Mouse (Mus musculus): ENCODE results near the gene Prr19.

Prr19 gene

DNA sequence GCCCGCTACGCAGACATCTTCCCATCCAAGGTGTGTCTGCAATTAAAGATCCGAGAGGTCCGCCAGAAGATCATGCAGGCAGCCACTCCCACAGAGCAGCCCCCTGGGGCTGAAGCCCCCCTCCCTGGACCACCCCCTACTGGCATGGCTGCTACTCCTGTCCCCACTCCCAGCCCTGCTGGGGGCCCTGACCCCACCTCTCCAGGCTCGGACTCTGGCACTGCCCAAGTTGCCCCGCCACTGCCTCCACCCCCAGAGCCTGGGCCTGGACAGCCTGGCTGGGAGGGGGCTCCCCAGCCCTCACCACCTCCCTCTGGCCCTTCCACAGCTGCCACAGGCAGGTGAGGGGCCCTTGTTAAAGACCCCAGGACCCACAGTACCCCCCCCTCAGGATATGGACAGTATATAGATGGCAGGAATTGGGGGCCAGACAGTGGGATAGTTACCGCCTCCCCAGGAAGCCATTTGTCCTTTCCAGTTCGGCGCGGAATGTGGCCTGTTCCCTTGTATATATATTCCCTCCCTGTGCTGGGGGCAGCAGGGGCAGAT, 7.9 kb upstream of the Prr19 start:
- DNase-seq (ENCODE audit: low read depth, low spot score) = no peak

DNA sequence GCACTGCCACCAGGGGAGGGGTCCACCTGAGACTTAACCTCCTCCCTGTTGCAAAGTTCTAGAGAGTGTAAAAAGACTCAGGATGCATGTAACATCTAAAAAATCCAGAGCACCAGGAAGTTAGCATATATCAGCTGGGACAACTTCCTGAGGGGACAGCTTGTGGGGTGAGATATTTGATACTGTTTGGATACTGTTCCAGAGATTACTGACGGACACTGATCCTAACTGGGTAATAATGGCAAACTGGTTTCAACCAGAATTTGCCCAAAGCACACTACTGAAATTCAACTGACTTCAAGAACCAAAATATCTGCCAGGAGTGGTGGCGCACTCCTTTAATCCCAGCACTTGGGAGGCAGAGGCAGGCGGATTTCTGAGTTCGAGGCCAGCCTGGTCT, 6.7 kb upstream of the Prr19 start:
- no peak for DNase-seq (ENCODE audit: low read depth, low spot score)

DNA sequence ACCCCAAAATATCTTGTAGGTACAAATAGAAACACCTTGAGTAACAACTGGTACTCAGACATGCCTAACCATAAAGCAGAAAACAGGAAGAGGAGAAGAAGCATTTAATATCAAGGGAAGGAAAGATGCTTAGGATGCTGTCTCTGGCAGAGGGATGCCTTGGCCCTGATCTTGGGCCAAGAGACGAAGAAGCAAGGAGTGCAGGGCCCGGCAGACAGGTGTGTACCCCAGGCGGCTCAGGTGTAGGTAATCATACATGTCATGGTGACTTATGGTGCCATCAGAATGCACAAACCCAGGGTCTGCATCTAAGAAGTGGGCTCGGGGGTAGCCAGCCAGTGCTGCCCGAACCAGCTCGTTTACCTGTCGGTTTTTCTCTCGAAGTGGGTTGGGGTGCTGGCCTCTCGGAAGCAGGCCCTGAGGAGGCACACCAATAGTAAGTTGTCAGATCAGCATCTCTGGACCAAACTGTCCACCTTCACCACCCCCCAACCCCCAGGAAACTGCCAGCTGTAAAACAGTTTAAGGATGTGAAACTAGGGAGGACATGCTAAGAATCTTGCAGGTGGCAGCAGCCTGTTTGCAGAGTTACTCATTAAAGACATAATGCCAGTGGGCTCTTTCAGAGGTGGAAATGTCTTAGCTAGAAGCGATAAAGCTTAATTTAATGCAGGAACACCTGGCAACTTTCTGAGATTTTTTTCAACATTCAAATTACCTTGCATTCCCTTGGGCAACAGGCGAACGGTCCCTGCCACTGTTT, 6.1 kb upstream of the Prr19 start:
- peak; percentile 92 for DNase-seq (ENCODE audit: low read depth, low spot score)

DNA sequence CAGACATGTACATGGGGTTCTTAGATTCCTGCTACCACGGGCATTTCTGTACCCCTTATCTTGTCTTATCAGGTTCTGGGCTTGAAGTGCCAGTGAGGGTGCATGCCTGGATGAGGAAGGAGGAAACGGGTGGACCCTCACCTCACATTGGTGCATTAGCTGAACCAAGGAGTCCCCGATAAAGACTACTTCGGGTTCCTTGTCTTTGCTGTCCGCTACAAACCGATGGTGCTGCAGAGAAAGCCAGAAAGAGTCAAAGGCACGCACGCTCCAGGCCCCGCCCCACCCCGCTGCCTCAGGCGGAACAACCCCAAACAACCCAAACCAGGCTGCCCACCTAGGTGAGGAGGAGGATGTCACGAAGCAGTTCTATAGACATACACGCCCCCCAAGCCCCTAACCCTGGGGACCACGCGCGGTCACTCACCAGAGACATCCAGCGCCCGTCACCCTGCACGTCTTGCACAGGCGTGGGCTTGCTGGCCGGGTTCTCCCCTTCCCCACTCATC, 4.2 kb upstream of the Prr19 start:
- DNase-seq (ENCODE audit: low read depth, low spot score) = peak; percentile 84

DNA sequence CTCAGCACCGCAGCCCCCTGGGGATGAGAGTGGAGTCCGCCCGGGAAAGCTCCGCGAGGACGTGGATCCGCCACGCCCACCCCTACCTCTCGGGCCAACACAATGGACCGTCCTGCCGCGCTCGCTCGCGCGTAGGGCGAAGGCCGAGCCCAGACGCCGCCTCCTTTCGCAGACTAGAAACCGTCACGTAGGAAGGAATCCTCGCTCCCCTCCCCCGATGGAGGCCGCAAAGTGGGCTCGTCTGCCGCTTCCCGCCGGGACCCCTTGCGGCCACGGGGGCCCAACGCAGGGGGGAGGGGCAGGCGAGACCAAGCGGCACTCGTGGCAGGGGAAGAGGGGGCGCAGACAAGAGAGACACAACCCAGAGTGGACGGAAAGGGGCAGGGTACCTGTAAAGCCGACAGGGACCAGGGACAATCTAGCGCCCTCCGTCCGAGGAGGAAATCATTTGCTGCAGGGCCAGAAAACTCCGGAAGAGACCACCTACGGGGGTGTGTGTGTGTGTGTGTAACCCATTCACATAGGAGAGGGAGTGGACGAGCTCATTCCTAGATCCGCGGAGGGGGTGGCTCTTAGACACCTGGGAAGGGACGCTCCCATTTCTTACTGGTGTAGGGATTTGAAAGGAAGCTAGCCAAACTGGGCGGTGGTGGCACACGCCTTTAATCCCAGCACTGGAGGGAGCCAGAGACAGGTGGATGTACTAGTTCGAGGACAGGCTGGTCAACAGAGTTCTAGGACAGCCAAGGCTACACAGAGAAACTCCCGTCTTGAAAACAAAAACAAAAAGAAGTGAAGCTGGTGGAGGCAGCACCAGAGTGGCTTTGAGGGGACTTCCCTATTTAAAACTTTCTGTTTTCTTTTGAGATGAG, 3.5 kb upstream of the Prr19 start, which contains the start of gene Pafah1b3:
Gene Pafah1b3 (minus strand): TSS at position 533 of the 872 bp plus-strand sequence.
- DNase-seq (ENCODE audit: low read depth, low spot score) = peak; percentile 96

DNA sequence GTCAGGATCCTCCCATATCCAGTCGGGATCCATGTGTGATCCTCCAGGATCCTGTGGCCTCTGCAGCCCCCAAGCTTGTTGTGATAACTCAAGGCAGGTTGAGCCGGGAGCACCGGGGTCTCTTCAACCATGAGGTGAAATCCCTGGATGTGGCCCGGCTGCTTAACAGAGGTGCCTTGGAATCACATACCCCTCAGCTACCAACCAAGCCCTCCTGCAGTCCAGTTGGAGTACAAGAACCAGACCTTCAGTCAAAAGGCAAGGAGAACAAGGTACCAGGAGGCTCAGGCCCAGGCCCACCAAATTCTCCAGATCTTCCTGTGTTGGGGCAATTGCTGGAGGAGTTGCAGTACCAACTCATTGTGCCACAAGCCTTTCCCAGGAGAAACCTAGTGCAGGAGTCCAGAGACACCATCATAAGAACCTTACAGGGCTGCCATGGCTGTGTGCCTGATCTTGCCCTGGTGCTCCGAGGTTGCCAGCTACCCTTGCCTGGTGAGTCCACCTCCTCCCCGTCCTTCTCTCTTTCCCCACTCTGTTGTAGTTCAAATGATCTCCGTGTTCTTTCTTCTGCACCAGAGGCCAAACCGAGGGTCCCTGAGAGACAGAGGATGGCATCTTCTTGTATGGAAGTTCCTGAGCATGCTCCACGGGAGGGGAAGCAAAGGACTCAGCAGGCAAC, 1.9 kb downstream of the Prr19 start:
- DNase-seq (ENCODE audit: low read depth, low spot score) = no peak

DNA sequence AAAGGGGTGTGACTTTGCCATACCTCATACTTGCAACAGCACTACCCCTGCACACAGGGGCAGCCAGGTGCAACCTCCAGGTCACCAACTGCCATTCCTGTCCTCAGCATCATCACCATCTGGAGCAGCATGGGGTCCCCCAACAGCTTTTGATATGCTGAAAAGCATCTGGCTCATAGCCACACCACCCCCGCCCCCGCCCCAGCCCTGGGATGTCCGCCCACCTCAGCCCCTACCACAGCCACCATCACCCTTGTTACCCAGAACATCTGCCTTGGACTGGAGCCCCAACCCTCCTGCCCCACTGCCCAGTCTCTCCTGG, 2.4 kb downstream of the Prr19 start:
- DNase-seq (ENCODE audit: low read depth, low spot score) = no peak

DNA sequence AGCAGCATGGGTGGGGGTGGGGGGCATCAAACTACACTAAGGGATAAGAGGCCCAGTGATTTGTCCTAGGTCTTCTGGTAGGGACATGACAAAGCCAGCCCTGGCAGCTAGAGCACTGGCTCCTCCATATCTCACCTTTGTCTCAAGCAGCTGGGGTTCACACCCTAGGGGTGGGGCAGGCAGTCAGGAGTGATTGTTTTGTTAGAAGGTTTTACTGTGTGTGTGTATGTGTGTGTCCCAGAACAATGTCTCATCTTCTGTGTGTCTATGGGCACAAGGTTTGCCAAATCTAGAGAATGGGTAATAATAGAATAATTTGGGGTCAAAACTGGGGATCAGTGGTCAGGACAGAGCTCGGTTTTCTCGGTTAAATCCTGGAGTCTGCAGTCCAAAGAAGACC, 4.3 kb downstream of the Prr19 start:
- no peak for DNase-seq (ENCODE audit: low read depth, low spot score)

DNA sequence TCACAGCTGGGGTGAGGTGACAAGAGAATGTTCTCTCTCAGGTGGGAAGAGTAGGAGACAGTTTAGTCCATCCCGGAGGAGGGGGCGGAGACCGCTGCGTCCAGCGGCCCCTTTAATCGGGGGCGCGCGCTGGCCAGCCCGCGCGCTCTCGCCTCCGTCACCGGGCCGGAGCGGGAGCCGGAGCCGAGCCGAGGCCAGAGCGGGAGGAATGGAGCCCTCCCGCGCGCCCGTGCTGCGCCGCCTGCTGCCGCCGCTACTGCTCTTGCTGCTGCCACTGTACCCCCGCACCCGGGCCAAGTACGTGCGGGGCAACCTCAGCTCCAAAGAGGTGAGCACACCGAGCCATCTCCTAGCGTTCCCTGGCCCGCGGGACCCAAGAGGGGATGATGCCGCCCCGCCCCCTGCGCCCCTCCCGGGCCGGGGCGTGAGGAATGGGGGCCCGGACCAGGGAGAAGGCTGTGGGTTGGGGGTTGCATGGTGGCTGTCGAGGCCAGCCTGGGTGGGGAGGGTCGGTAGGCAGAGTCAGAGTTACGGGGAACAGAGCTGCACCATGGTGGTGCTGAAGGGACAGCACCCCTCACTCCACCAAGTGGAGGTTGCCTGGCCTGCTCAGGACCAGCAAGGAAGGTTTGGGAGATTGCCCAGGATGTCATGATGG, 4.9 kb downstream of the Prr19 start, which contains the start of gene Tmem145:
Gene Tmem145 (plus strand): TSS at position 151 of the 658 bp plus-strand sequence.
- no peak for DNase-seq (ENCODE audit: low read depth, low spot score)

DNA sequence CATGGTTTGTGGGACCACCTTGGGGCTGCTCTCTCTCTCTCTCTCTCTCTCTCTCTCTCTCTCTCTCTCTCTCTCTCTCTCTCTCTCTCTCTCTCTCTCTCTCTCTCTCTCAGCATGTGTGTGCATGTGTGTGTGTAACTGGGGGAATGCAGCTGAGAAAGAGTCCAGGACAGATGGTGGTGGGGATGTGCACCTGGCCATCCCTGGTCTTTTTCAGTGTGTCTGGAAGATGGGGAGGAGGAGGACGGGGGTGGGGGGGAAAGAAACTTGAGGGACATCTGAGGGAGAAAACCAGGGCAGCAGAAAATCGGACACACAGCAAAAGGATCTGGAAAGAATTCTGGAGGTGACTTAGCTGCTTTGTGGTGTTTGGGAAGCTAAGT, 5.4 kb downstream of the Prr19 start:
- DNase-seq (ENCODE audit: low read depth, low spot score) = no peak

DNA sequence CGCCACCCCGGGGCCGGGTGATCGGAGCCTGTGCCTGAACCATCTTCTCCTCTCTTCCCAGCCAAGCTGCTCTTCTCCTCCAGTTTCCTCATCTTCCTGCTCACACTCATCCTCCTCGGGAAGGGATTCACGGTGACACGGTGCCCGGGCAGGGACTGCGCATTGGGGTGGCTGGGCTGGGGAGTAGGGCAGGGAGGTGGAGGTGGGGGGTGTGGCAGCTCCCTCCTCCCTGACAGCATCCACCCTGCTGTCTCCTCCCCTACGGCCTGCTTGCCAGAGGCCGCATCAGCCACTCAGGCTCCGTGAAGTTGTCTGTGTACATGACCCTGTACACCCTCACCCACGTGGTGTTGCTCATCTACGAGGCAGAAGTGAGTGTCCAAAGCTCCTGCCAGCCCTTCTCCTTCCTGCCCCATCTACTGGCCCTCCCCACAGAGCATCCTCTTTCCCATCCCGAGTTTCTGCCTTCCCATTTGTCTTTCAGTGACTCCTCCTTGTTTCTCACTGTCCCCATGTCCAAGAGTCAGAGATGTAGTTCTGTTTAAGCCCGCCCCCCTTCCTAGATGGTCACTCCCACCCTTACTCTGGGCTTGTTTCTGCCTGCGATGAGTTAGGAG, 7.6 kb downstream of the Prr19 start:
- DNase-seq (ENCODE audit: low read depth, low spot score) = no peak

DNA sequence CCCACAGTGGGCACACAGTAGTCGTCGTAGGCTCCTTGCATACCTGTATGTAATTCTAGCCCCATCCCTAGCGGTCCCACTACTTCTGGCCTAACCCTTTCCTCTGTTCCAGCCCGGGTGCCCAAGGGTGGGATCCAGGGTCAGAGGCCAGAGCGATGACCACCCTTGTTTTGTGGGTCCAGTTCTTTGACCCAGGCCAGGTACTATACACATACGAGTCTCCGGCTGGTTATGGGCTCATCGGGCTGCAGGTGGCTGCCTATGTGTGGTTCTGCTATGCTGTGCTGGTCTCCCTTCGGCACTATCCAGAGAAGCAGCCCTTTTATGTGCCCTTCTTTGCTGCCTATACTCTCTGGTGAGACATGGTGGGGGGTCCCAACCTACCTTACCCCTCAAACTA, 8.2 kb downstream of the Prr19 start:
- DNase-seq (ENCODE audit: low read depth, low spot score) = no peak

DNA sequence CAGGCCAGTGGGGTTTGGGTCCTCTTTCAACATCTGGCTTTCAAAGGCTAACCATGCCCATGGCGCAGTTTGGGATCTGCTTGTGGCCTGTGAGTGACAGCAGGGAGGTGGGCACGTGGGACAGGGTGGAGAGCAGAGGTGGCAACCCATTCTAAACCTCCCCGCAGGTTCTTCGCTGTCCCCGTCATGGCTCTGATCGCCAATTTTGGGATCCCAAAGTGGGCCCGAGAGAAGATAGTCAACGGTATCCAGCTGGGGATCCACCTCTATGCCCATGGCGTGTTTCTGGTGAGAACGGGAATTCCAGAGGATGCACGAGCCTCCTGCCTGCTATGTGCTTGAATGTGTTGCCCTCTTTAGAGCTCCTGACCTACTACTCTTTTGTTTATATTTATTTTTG, 10.0 kb downstream of the Prr19 start:
- DNase-seq (ENCODE audit: low read depth, low spot score) = no peak

DNA sequence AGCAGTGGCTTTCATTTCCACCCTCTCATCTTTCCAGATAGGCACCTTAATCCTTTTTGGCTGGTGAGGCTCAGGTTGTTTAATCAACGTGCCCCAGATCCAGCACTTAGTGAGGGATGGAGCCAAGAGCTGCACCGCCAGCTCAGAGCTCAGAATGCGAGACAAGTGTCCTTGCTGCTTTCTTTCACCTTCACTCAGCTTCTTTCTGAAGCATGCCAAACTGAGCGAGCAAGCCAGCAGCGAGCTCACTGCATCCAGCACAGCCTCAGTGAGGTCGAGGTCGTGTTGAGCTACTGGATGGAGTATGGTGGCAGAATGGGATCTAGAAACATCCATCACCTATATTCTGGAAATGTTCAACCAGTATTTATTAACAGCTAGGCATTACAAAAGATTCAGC, 12.1 kb downstream of the Prr19 start:
- DNase-seq (ENCODE audit: low read depth, low spot score) = no peak

DNA sequence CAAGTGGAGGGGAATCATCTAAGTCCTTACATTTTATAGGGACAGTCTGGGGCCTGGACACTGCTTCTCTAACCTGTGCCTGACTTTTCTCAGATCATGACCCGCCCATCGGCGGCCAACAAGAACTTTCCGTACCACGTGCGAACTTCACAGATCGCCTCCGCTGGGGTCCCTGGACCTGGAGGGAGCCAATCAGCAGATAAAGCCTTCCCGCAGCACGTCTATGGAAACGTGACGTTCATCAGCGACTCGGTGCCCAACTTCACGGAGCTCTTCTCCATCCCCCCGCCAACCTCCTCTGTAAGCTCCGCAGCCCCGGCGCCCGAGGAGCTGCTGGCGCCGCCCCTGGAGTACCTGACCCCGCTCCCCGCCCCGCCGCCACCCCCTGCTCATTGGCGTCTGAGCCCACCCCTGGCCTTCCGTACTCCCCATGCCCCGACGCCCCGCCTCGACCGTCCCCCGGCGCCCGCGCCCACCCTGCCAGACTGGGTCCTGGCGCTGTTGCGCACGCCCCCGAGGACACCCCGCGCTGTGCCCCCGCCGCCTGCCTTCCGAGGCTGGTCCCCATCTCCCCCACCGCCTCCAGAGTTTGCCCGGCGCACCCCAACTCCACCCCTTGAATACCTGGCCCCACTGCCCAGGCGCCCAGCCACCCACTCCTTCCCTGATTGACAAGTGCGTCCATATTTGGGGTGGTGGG, 13.5 kb downstream of the Prr19 start:
- no peak for DNase-seq (ENCODE audit: low read depth, low spot score)

DNA sequence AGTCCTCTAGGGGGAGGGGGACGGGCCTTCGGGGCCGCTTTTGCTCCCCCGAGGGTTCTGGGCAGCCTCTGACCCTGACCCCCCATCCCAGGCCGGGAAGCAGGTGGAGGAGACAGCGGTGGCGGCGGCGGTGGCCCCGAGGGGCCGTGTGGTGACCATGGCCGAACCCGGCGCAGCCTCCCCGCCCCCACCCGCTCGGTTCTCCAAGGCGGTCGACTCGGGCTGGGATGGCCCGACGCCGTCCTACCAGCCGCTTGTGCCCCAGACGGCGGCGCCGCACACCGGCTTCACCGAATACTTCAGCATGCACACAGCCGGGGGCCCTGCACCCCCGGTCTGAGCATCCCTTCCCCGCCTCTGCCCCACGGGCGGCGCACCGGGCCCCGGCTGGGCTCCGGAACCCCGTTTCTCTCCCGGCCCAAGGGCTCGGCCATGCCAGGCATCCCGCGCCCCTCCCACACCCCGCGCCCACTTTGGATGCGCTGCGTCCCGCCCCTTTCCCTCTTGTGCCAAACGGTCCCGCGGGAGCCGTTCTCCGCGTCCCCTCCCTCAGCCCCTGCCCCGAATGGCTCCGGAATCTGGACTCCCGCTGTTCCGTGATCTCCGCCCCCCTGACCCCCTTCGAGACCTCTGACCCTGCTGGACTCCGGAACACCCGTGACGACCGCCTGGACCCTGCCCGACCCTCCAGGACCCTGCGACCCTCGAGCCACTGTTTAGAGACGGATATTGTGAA, 14.3 kb downstream of the Prr19 start:
- no peak for DNase-seq (ENCODE audit: low read depth, low spot score)

DNA sequence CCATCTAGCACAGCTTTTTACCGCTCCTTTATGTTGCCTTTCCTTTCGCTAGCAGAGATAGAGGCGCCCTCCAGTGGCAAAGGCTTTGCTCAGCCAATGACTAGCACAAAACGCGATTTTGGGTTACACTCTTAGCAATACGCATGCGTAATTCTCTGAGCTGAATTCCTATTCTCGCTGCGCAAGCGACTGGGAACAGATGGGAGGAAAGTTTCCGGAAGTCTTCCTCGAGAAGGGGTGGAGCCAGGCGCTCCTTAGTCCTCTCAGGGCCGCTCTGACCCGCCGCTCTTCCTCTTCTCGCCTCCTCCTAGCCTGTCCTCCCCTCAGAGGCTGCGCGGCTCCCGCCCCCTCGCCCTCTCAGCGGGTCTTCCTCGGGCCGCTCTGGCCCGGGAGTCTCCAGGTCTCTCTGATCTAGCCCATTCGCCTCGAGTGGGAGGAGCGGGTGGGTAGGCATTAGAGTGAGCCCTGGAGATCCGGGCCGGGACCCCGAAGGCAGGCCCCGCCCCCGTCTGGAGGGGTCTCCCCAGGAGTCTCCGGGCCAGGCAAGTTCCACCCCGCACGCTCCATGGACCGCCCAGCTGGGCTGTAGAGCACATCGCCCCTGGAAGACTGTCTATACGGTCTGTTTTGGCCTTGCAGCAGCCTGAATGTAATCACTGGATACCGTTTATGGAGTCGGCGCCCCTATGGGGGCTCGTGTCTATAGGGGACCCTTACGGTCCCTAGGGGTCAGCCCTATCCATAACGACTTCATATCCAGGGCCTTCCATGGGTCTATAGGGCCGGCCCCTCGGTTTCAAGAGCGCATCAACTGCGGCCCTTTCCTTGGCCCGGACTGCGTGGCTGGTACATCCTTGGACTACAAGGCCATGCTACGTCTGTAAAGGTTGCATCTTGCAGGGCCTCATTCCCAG, 15.6 kb downstream of the Prr19 start, which contains the start of gene Megf8:
Gene Megf8 (plus strand): TSS at position 633 of the 914 bp plus-strand sequence.
- DNase-seq (ENCODE audit: low read depth, low spot score) = peak; percentile 91

DNA sequence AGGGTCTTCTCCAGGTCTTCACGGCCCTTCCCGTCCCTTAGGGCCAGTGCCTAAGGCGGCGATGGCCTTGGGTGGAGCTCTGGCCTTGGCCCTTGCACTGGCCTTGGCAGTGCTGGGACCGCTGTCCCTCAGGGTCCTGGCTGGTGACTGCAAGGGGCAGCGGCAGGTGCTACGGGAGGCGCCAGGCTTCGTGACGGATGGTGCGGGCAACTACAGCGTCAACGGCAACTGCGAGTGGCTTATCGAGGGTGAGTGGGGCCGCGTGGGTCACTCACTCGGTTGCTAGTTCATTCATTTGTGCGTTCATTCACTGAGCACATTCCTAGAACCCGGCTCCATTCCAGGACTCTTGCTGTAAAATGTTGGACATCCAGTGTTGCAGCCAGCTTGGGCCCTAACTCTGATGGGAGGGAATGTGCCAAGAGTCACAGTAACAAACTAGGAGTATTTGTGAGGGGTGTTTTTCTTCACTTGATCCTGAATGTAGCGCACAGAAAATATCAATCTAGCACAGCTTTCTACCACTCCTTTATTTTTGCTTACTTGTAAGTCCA, 16.3 kb downstream of the Prr19 start:
- DNase-seq (ENCODE audit: low read depth, low spot score) = no peak

All from A20 (cell line).